8 mouse cellular contexts compared by ENCODE assay signal in genomic region chr17:35240384-35241304, GRCm38 (mm10). TPM values are rescaled to one million over a fixed set of nuclear protein-coding genes. Genes with fewer than 3 reads are reported as not detected.
DNase-seq lines count a peak whose midpoint lies in the region; ATAC-seq and TF ChIP-seq lines count a peak whose summit lies in the region.

No protein-coding gene starts in this region.

- TF ChIP-seq CTCF in heart, adult 2 months (IDR thresholded peaks at IDR 0.05) = no peak

- peak overlapping the region; percentile 98 for H3K27ac ChIP-seq in heart, adult 2 months
- peak overlapping the region; percentile 98 for H3K27ac ChIP-seq in hindbrain, embryonic 10.5 days
- H3K27ac ChIP-seq in liver, embryonic 12.5 days = peak overlapping the region; percentile 94

- H3K4me3 ChIP-seq in heart, adult 2 months = peak overlapping the region; percentile 77
- peak overlapping the region; percentile 95 for H3K4me3 ChIP-seq in hindbrain, embryonic 10.5 days
- H3K4me3 ChIP-seq in liver, embryonic 12.5 days = peak overlapping the region; percentile 88

- no peak for TF ChIP-seq EP300 in heart, adult 2 months (IDR thresholded peaks at IDR 0.05; ENCODE audit: insufficient read depth, low read depth, low read length)

- TF ChIP-seq POLR2A in heart, adult 2 months (IDR thresholded peaks at IDR 0.05; ENCODE audit: insufficient read depth, low read depth, low read length) = no peak

- 21% methylated on average over 12 of the region's 12 CpGs for WGBS in heart, adult 2 months
- WGBS in hindbrain, embryonic 10.5 days = 36% methylated on average over 12 of the region's 12 CpGs
- WGBS in liver, embryonic 12.5 days (ENCODE audit: insufficient replicate concordance) = 31% methylated on average over 12 of the region's 12 CpGs

- intact Hi-C loops in heart, adult 2 months (cut with DNase I) = loop anchor here (5.0 to 10.0 kb wide), 2 partner anchors 238 to 406 kb away; partner anchors contain the start of genes Dxo, Stk19 and Vars
- intact Hi-C loops in heart, postnatal 25 days (cut with DNase I) = no loop called here

- H3K4me1 ChIP-seq in heart, adult 2 months (ENCODE audit: control insufficient read depth, insufficient read depth, low read length) = peaks cover 15% of the 10 kb centered on the region
- H3K4me1 ChIP-seq in hindbrain, embryonic 10.5 days (replicated peaks) = peaks cover 51% of the 10 kb centered on the region
- H3K4me1 ChIP-seq in liver, embryonic 12.5 days = peaks cover 54% of the 10 kb centered on the region

- ATAC-seq in liver, embryonic 12.5 days = no peak

- H3K36me3 ChIP-seq in heart, adult 2 months (ENCODE audit: control insufficient read depth, insufficient read depth, low read length) = peaks cover 19% of the 10 kb centered on the region
- peaks cover 28% of the 10 kb centered on the region for H3K36me3 ChIP-seq in hindbrain, embryonic 10.5 days
- peaks cover 27% of the 10 kb centered on the region for H3K36me3 ChIP-seq in liver, embryonic 12.5 days

- H3K9ac ChIP-seq in heart, adult 2 months (ENCODE audit: low read depth, low read length) = peak overlapping the region; percentile 63; the same call in 1 of the 2 replicates
- peak overlapping the region; percentile 95 for H3K9ac ChIP-seq in liver, embryonic 12.5 days

- H3K9me3 ChIP-seq in hindbrain, embryonic 10.5 days = no peaks in the 10 kb centered on the region
- no peaks in the 10 kb centered on the region for H3K9me3 ChIP-seq in liver, embryonic 12.5 days (replicated peaks)

- H3K4me2 ChIP-seq in liver, embryonic 12.5 days = peak overlapping the region; percentile 91

- peaks cover 4% of the 10 kb centered on the region for H3K79me2 ChIP-seq in heart, adult 2 months (replicated peaks; ENCODE audit: control insufficient read depth, insufficient read depth, low read length)

- H3K27me3 ChIP-seq in heart, adult 2 months (ENCODE audit: control insufficient read depth, insufficient read depth, low read length) = no peaks in the 10 kb centered on the region
- no peaks in the 10 kb centered on the region for H3K27me3 ChIP-seq in hindbrain, embryonic 10.5 days (ENCODE audit: insufficient read depth, poor library complexity, severe bottlenecking)
- no peaks in the 10 kb centered on the region for H3K27me3 ChIP-seq in liver, embryonic 12.5 days (replicated peaks)

- DNase-seq in heart, adult 2 months = no peak
- DNase-seq in heart, postnatal 25 days (ENCODE audit: low spot score) = no peak
- peak; percentile 72 for DNase-seq in adipocyte (ENCODE audit: low spot score)
- no peak for DNase-seq in hindbrain, embryonic 10.5 days (ENCODE audit: low spot score)
- no peak for DNase-seq in frontal cortex, adult 2 months (ENCODE audit: extremely low spot score in 1 of 2, low spot score in 1 of 2)
- no peak for DNase-seq in frontal cortex, postnatal 25 days (ENCODE audit: low spot score in 2 of 2)
- no peak for DNase-seq in layer of hippocampus, adult 8-10 months (ENCODE audit: low spot score in 2 of 2)

RNA-seq across cellular contexts. Expression of gene Ddx39b, which starts 0.9 kb away (rescaled TPM):
- 10 to 100 TPM; 82.3 to 83.4 TPM for total RNA-seq in heart, adult 2 months (2021)
- 148 and 178 TPM in 2 replicates for polyA plus RNA-seq in heart, adult 2 months (2012; rRNA removed)
- 10 to 100 TPM; 89.2 to 99.4 TPM for total RNA-seq in heart, postnatal 25 days (2021)
- 661 and 692 TPM in 2 replicates for polyA plus RNA-seq in hindbrain, embryonic 10.5 days (2016; fragmentation: Nextera tagmentation; extraction: Ambion mirVana)
- polyA plus RNA-seq in liver, embryonic 12.5 days (2016; fragmentation: Nextera tagmentation; extraction: Ambion mirVana) = 258 and 267 TPM in 2 replicates
- polyA plus RNA-seq in frontal cortex, adult 2 months (2012; rRNA removed) = 438 and 444 TPM in 2 replicates
- total RNA-seq in layer of hippocampus, adult 8-10 months (2022) = 100 to 1,000 TPM; 216 to 231 (median 222) TPM

RNA-seq across cellular contexts. Expression of gene Nfkbil1, which starts 5.1 kb away (rescaled TPM):
- 1 to 10 TPM; 6.5 to 8.2 TPM for total RNA-seq in heart, adult 2 months (2021)
- polyA plus RNA-seq in heart, adult 2 months (2012; rRNA removed) = 3.9 and 5.0 TPM in 2 replicates
- total RNA-seq in heart, postnatal 25 days (2021) = 1 to 10 TPM; 8.2 to 8.7 TPM
- 10.2 and 11.6 TPM in 2 replicates for polyA plus RNA-seq in hindbrain, embryonic 10.5 days (2016; fragmentation: Nextera tagmentation; extraction: Ambion mirVana)
- polyA plus RNA-seq in liver, embryonic 12.5 days (2016; fragmentation: Nextera tagmentation; extraction: Ambion mirVana) = 5.7 and 6.4 TPM in 2 replicates
- polyA plus RNA-seq in frontal cortex, adult 2 months (2012; rRNA removed) = 13.7 and 15.1 TPM in 2 replicates
- 10 to 100 TPM; 12.9 to 16.4 (median 14.9) TPM for total RNA-seq in layer of hippocampus, adult 8-10 months (2022)

RNA-seq across cellular contexts. Expression of gene Atp6v1g2, which starts 7.2 kb away (rescaled TPM):
- 1 to 10 TPM; 3.0 to 3.2 TPM for total RNA-seq in heart, adult 2 months (2021)
- 6.4 and 10.1 TPM in 2 replicates for polyA plus RNA-seq in heart, adult 2 months (2012; rRNA removed)
- total RNA-seq in heart, postnatal 25 days (2021) = 1 to 10 TPM; 2.5 to 2.8 TPM
- 7.6 and 12.9 TPM in 2 replicates for polyA plus RNA-seq in hindbrain, embryonic 10.5 days (2016; fragmentation: Nextera tagmentation; extraction: Ambion mirVana)
- polyA plus RNA-seq in liver, embryonic 12.5 days (2016; fragmentation: Nextera tagmentation; extraction: Ambion mirVana) = 1.3 and 1.8 TPM in 2 replicates
- polyA plus RNA-seq in frontal cortex, adult 2 months (2012; rRNA removed) = 665 and 695 TPM in 2 replicates
- total RNA-seq in layer of hippocampus, adult 8-10 months (2022) = 100 to 1,000 TPM; 592 to 630 (median 612) TPM

RNA-seq across cellular contexts. Expression of gene Gm16181, which starts 20.0 kb away (rescaled TPM):
- total RNA-seq in heart, adult 2 months (2021) = not detected
- polyA plus RNA-seq in heart, adult 2 months (2012; rRNA removed) = 2.1 and 3.2 TPM in 2 replicates
- under 1 TPM; 0.50 to 0.65 TPM for total RNA-seq in heart, postnatal 25 days (2021)
- polyA plus RNA-seq in hindbrain, embryonic 10.5 days (2016; fragmentation: Nextera tagmentation; extraction: Ambion mirVana) = 0.42 and 0.46 TPM in 2 replicates
- 0.42 TPM in 1 of 2 replicates, not detected in the other for polyA plus RNA-seq in liver, embryonic 12.5 days (2016; fragmentation: Nextera tagmentation; extraction: Ambion mirVana)
- polyA plus RNA-seq in frontal cortex, adult 2 months (2012; rRNA removed) = not detected in 2 replicates
- total RNA-seq in layer of hippocampus, adult 8-10 months (2022) = not detected

RNA-seq across cellular contexts. Expression of gene H2-D1, which starts 21.9 kb away (rescaled TPM):
- 100 to 1,000 TPM; 105 to 131 TPM for total RNA-seq in heart, adult 2 months (2021)
- polyA plus RNA-seq in heart, adult 2 months (2012; rRNA removed) = 222 and 286 TPM in 2 replicates
- 10 to 100 TPM; 84.3 to 89.6 TPM for total RNA-seq in heart, postnatal 25 days (2021)
- polyA plus RNA-seq in hindbrain, embryonic 10.5 days (2016; fragmentation: Nextera tagmentation; extraction: Ambion mirVana) = 54.3 and 60.1 TPM in 2 replicates
- polyA plus RNA-seq in liver, embryonic 12.5 days (2016; fragmentation: Nextera tagmentation; extraction: Ambion mirVana) = 66.8 and 72.5 TPM in 2 replicates
- 66.1 and 69.2 TPM in 2 replicates for polyA plus RNA-seq in frontal cortex, adult 2 months (2012; rRNA removed)
- 100 to 1,000 TPM in 2 of 4 experiments, 10 to 100 TPM in 2; 23.2 to 135 (median 64.4) TPM for total RNA-seq in layer of hippocampus, adult 8-10 months (2022)

Comparison
In these comparisons a context has a peak if more than half of its experiments do, and no peak if none do; other contexts are left out.
1. RNA of gene Atp6v1g2, which starts 7.2 kb away (polyA plus RNA-seq): 665 to 695 TPM in frontal cortex, adult 2 months; 7.6 to 12.9 TPM in hindbrain, embryonic 10.5 days, 6.4 to 10.1 TPM in heart, adult 2 months and 1.3 to 1.8 TPM in liver, embryonic 12.5 days; every median in the first group is over 10 times any median in the second.
2. Peak in every context shown above with its lines, with median percentiles within 50 percentile points of each other: H3K27ac ChIP-seq and H3K4me3 ChIP-seq.